Mouse (Mus musculus): Measurements from ENCODE around the gene Eya4. TPM values are rescaled to one million over a fixed set of nuclear protein-coding genes. Genes with fewer than 3 reads are reported as not detected.

Eya4 gene
- polyA plus RNA-seq (2017; shearing (Covaris generic)), result not detected

GRCm38 (mm10) chr10:23350011-23350911 lies at the start of gene Eya4:
Gene Eya4 (minus strand): TSS chr10:23350786.
- ATAC-seq, result no peak

- no peak for ATAC-seq
Measured at GRCm38 (mm10) chr10:23395399-23395798, 44.8 kb upstream of the Eya4 start.

GRCm38 (mm10) chr10:23394556-23395245 lies 44.1 kb upstream of the Eya4 start:
- ATAC-seq, result no peak

GRCm38 (mm10) chr10:23394152-23394551 lies 43.6 kb upstream of the Eya4 start:
- no peak for ATAC-seq

- no peak for ATAC-seq
Measured at GRCm38 (mm10) chr10:23363866-23364265, 13.3 kb upstream of the Eya4 start.

- no peak for ATAC-seq
Measured at GRCm38 (mm10) chr10:23349392-23350010, 1.1 kb downstream of the Eya4 start.

GRCm38 (mm10) chr10:23348893-23349391 lies 1.6 kb downstream of the Eya4 start:
- ATAC-seq, result no peak

- no peak for ATAC-seq
Measured at GRCm38 (mm10) chr10:23348101-23348892, 2.3 kb downstream of the Eya4 start.

GRCm38 (mm10) chr10:23337250-23337649 lies 13.3 kb downstream of the Eya4 start:
- no peak for ATAC-seq

- ATAC-seq, result no peak
Measured at GRCm38 (mm10) chr10:23332768-23333167, 17.8 kb downstream of the Eya4 start.

GRCm38 (mm10) chr10:23327651-23328050 lies 22.9 kb downstream of the Eya4 start:
- ATAC-seq, result no peak

- ATAC-seq, result no peak
Measured at GRCm38 (mm10) chr10:23322275-23322674, 28.3 kb downstream of the Eya4 start.

GRCm38 (mm10) chr10:23295616-23296015 lies 55.0 kb downstream of the Eya4 start:
- no peak for ATAC-seq

GRCm38 (mm10) chr10:23292495-23292894 lies 58.1 kb downstream of the Eya4 start:
- no peak for ATAC-seq

GRCm38 (mm10) chr10:23277371-23277770 lies 73.2 kb downstream of the Eya4 start:
- no peak for ATAC-seq

GRCm38 (mm10) chr10:23271050-23271621 lies 79.5 kb downstream of the Eya4 start:
- no peak for ATAC-seq

GRCm38 (mm10) chr10:23270502-23270901 lies 80.1 kb downstream of the Eya4 start:
- no peak for ATAC-seq

- no peak for ATAC-seq
Measured at GRCm38 (mm10) chr10:23252180-23252579, 98.4 kb downstream of the Eya4 start.

GRCm38 (mm10) chr10:23246485-23246884 lies 104.1 kb downstream of the Eya4 start:
- no peak for ATAC-seq

GRCm38 (mm10) chr10:23236918-23237317 lies 113.7 kb downstream of the Eya4 start:
- ATAC-seq, result no peak

GRCm38 (mm10) chr10:23235405-23235804 lies 115.2 kb downstream of the Eya4 start:
- ATAC-seq, result no peak

- no peak for ATAC-seq
Measured at GRCm38 (mm10) chr10:23233425-23233824, 117.2 kb downstream of the Eya4 start.

Measured in inflammation-experienced regulatory T-cells, adult 6 months (primary cell).